Mouse (Mus musculus) intestine, embryonic 14.5 days (tissue): ENCODE results near the gene B3galnt2. TPM values are rescaled to one million over a fixed set of nuclear protein-coding genes. Genes with fewer than 3 reads are reported as not detected.
"Not testable (repeated sequence)": the region's sequence is repeated elsewhere in the genome, so short reads cannot be mapped to it uniquely, and the experiment has no call there.

Source experiments
- ATAC-seq: fragments of 200-750 bp; cut with Nextera tagmentation; replicated peaks from 2 replicates; pipeline ENCODE4 v1.8.0; 2017; ENCODE audit warnings: low read depth, moderate number of reproducible peaks, moderate TSS enrichment, moderate library complexity; ENCODE audit not compliant: low FRiP score, low TSS enrichment
- DNase-seq: peaks from one replicate; pipeline ENCODE4 v3.0.0-alpha.2; 2018; ENCODE audit warnings: low spot score
- H3K27ac ChIP-seq: fragments of 300-500 bp; sonication (generic); 2 replicates; pipeline ENCODE4 v1.5.1; 2014; ENCODE audit warnings: low read depth, mild to moderate bottlenecking, control low read depth
- H3K27me3 ChIP-seq: fragments of 300-500 bp; sonication (generic); replicated peaks from 2 replicates; pipeline ENCODE4 v1.6.1; 2014; ENCODE audit warnings: low read length, control low read depth; ENCODE audit not compliant: control insufficient read depth, insufficient read depth
- H3K36me3 ChIP-seq: fragments of 300-500 bp; sonication (generic); 2 replicates; pipeline ENCODE4 v1.6.1; 2014; ENCODE audit warnings: low read length, control low read depth; ENCODE audit not compliant: control insufficient read depth, insufficient read depth
- H3K4me1 ChIP-seq: fragments of 300-500 bp; sonication (generic); replicated peaks from 2 replicates; pipeline ENCODE4 v1.6.1; 2014; ENCODE audit warnings: low read length, control low read depth, mixed read lengths; ENCODE audit not compliant: control insufficient read depth, insufficient read depth
- H3K4me2 ChIP-seq: fragments of 300-500 bp; sonication (generic); 2 replicates; pipeline ENCODE4 v1.6.1; 2014; ENCODE audit warnings: low read length
- H3K4me3 ChIP-seq: fragments of 300-500 bp; sonication (generic); 2 replicates; pipeline ENCODE4 v1.5.1; 2014; ENCODE audit warnings: low read depth, low read length, control low read depth, mixed read lengths
- H3K9ac ChIP-seq: fragments of 300-500 bp; sonication (generic); 2 replicates; pipeline ENCODE4 v1.6.1; 2014; ENCODE audit warnings: mild to moderate bottlenecking, low read length
- H3K9me3 ChIP-seq: fragments of 300-500 bp; sonication (generic); 2 replicates; pipeline ENCODE4 v1.6.1; 2016; ENCODE audit warnings: low read length, control low read depth; ENCODE audit not compliant: control insufficient read depth
- WGBS: fragments of 180-500 bp; shearing (Covaris S2); extraction: QIAGEN DNeasy Blood & Tissue Kit; methylation state at CpG from one replicate; pipeline ENCODE4 v1.1.7; 2014; 5-methylcytosine and 5-hydroxymethylcytosine counted together
- polyA plus RNA-seq: library from polyadenylated mRNA; unstranded; fragments of >200 nt; fragmentation: Nextera tagmentation; extraction: Ambion mirVana; gene quantifications from 2 replicates; pipeline ENCODE4 v1.2.1, GENCODE M21; 2014

The B3galnt2 gene
- polyA plus RNA-seq, 1 experiment from 2014 or later = 38.0 TPM

- DNase-seq (no peak), ATAC-seq (no peak)
- WGBS = 91% methylated on average over 4 of the region's 4 CpGs
- H3K9ac ChIP-seq = no peak overlapping the region
- no peak overlapping the region for H3K27ac ChIP-seq
- no peaks in the 10 kb centered on the region for H3K4me1 ChIP-seq
- no peak overlapping the region for H3K4me3 ChIP-seq
- no peaks in the 10 kb centered on the region for H3K27me3 ChIP-seq
- no peak overlapping the region for H3K4me2 ChIP-seq
- peaks cover 60% of the 10 kb centered on the region for H3K36me3 ChIP-seq
- H3K9me3 ChIP-seq = no peaks in the 10 kb centered on the region
These were observed 60.3 kb downstream of the B3galnt2 start for GRCm38 (mm10) chr13:14014540-14014939.

DNA sequence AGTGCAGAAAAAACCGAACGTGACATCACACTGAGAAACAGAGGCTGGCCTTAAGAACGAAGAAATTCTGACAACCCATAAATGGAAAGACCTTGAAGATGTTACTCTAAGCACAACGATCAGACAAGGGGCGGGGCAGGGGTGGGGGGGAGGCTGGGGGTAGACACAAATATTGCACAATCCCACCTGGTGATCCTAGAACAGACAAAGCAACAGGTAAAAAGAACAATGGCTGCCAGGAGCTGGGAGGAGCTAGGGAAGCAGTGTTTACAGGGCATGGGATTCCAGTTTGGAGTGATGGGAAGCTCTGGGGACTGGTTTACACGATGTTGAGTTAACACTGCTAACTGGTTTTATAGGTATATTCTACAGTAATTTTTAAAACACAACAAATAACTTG is 61.3 kb downstream of the B3galnt2 start:
- H3K9ac ChIP-seq = no peak overlapping the region
- H3K4me2 ChIP-seq = no peak overlapping the region
- H3K36me3 ChIP-seq = peaks cover 60% of the 10 kb centered on the region
- H3K27ac ChIP-seq = no peak overlapping the region
- H3K9me3 ChIP-seq = no peaks in the 10 kb centered on the region
- no peak overlapping the region for H3K4me3 ChIP-seq
- no peaks in the 10 kb centered on the region for H3K4me1 ChIP-seq
- WGBS = 89% methylated on average over 6 of the region's 6 CpGs
- no peaks in the 10 kb centered on the region for H3K27me3 ChIP-seq
- no peak for ATAC-seq
- DNase-seq = no peak

DNA sequence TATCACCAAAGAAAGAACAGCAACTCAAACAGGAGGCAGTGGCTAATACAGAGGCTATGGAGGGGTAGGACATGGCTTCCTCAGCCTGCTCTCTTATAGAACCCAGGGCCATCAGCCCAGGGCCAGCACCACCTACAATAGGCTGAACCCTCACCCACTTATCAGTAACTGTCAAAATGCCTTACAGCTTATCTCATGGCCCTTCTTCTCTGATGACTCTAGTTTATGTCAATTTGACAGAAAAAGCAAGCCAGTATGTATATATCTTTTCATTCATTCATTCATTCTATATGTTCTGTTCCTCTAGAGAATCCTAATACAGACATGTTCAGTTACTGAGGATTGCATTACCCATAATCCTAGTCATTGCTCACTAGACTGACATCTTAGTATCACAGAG is 64.0 kb downstream of the B3galnt2 start:
- H3K9me3 ChIP-seq = no peaks in the 10 kb centered on the region
- H3K9ac ChIP-seq = no peak overlapping the region
- no peak for ATAC-seq
- no peak overlapping the region for H3K4me3 ChIP-seq
- no peak for DNase-seq
- no peaks in the 10 kb centered on the region for H3K27me3 ChIP-seq
- peaks cover 36% of the 10 kb centered on the region for H3K36me3 ChIP-seq
- no peak overlapping the region for H3K4me2 ChIP-seq
- H3K4me1 ChIP-seq = no peaks in the 10 kb centered on the region
- no peak overlapping the region for H3K27ac ChIP-seq

- Histone ChIP-seq H3K9me3 (no peaks in the 10 kb centered on the region), H3K4me1 (no peaks in the 10 kb centered on the region), H3K36me3 (peaks cover 33% of the 10 kb centered on the region), H3K27me3 (no peaks in the 10 kb centered on the region), H3K4me2 (no peak overlapping the region), H3K9ac (no peak overlapping the region), H3K4me3 (no peak overlapping the region), H3K27ac (no peak overlapping the region)
- DNase-seq (no peak), ATAC-seq (no peak)
- 93% methylated on average over 3 of the region's 3 CpGs for whole genome bisulfite sequencing
These were observed 64.6 kb downstream of the B3galnt2 start for GRCm38 (mm10) chr13:14018852-14019251.

DNA sequence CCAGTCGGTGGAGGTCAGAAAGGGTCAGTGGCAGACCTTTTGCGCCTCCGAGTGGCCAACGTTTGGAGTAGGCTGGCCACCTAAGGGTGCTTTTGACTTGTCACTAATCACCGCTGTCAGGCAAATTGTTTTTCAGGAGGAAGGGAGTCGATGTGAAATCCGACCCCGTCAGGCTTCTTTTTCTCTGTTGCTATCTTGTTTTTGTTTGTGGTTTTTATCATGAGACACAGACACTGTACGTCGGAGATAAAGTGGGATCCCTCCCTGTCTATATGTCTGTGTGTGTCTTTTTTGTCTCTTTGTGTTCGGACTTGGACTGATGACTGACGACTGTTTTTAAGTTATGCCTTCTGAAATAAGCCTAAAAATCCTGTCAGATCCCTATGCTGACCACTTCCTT is 67.1 kb downstream of the B3galnt2 start:
- H3K9ac ChIP-seq, DNase-seq, H3K4me1 ChIP-seq, H3K9me3 ChIP-seq, H3K4me2 ChIP-seq, ATAC-seq, H3K27ac ChIP-seq, H3K4me3 ChIP-seq, H3K27me3 ChIP-seq: not testable (repeated sequence)
- H3K36me3 ChIP-seq = peaks cover 24% of the 10 kb centered on the region
- 84% methylated on average over 11 of the region's 12 CpGs for WGBS

- Histone ChIP-seq H3K9ac (no peak overlapping the region), H3K4me3 (no peak overlapping the region), H3K27ac (no peak overlapping the region), H3K36me3 (peaks cover 31% of the 10 kb centered on the region), H3K27me3 (no peaks in the 10 kb centered on the region), H3K4me2 (no peak overlapping the region), H3K9me3 (no peaks in the 10 kb centered on the region), H3K4me1 (no peaks in the 10 kb centered on the region)
- ATAC-seq (no peak), DNase-seq (no peak)
- WGBS = 94% methylated on average over 6 of the region's 6 CpGs
These were observed 71.3 kb downstream of the B3galnt2 start for GRCm38 (mm10) chr13:14025554-14025953.

DNA sequence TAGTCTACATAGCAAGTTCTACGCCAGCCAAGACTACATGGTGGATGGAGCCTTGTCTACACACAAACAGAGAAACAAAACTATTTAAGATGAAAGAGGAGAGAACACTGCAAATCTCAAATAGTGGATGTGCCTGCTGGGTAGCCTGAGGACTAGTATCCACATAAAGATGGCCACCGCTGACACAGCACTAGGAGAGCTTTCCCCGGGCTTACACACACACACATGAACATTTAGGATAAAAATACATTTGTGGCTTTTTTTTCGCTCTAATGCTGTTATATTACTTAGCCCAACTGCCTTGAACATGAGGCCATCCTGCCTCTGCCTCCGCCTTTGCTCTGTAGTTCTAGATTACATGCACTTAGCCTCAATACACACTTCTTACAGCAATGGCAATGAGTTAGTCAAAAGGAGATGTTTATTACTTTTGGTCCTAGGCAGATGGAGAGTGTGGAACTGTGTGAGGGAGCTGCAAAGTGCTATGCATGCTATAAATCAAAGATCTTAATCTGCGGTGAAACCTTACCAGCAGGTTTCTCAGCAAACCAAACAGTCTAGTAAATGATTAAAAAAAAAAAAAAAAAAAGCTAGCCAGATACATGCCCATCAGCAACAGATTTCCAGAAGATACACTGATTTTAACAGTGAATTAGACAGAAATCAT is 72.0 kb downstream of the B3galnt2 start:
- no peak overlapping the region for H3K9ac ChIP-seq
- H3K27ac ChIP-seq = no peak overlapping the region
- 0 out of 2 replicates have a peak, but pooled peaks have one; percentile 23 for ATAC-seq
- no peak for DNase-seq
- no peaks in the 10 kb centered on the region for H3K9me3 ChIP-seq
- no peaks in the 10 kb centered on the region for H3K27me3 ChIP-seq
- no peak overlapping the region for H3K4me3 ChIP-seq
- H3K36me3 ChIP-seq = peaks cover 31% of the 10 kb centered on the region
- no peaks in the 10 kb centered on the region for H3K4me1 ChIP-seq
- WGBS = 92% methylated on average over 6 of the region's 6 CpGs
- H3K4me2 ChIP-seq = no peak overlapping the region

GRCm38 (mm10) chr13:14033309-14034072 is 79.2 kb downstream of the B3galnt2 start:
- ATAC-seq = no peak
- H3K4me1 ChIP-seq = no peaks in the 10 kb centered on the region; the same call in 1 of the 2 replicates
- DNase-seq = no peak
- no peaks in the 10 kb centered on the region for H3K27me3 ChIP-seq
- H3K27ac ChIP-seq = no peak overlapping the region
- H3K36me3 ChIP-seq = peaks cover 8% of the 10 kb centered on the region; the same call in 1 of the 2 replicates
- WGBS = 87% methylated on average over 5 of the region's 5 CpGs
- H3K9me3 ChIP-seq = no peaks in the 10 kb centered on the region
- H3K4me3 ChIP-seq = no peak overlapping the region
- H3K4me2 ChIP-seq = no peak overlapping the region
- H3K9ac ChIP-seq = no peak overlapping the region

DNA sequence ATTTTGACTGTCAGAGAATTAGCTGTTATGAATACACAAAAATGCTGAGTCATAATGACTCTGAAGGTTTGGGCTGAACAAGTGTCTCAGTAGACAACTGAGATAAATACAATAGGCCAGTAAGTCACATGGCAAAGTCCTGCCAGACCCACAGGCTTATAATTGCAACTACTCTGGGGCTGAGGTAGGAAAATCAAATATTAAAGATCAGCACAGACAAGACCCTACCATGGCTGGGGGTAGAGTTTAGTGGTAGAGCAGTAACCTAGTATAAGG is 79.7 kb downstream of the B3galnt2 start:
- Histone ChIP-seq H3K9ac (no peak overlapping the region), H3K36me3 (peaks cover 4% of the 10 kb centered on the region; the same call in 1 of the 2 replicates), H3K4me1 (no peaks in the 10 kb centered on the region; the same call in 1 of the 2 replicates), H3K27me3 (no peaks in the 10 kb centered on the region), H3K4me2 (no peak overlapping the region), H3K27ac (no peak overlapping the region), H3K9me3 (no peaks in the 10 kb centered on the region), H3K4me3 (no peak overlapping the region)
- ATAC-seq = no peak
- no peak for DNase-seq
